Mouse (Mus musculus) lung, adult 2 months (tissue): ENCODE measurements around the gene Cass4.

Experiments
- CTCF ChIP-seq: fragments of 200-500 bp; IDR thresholded peaks from 2 replicates; pipeline ENCODE4 v1.5.1; 2011; ENCODE audit warnings: mild to moderate bottlenecking, low read length, control low read depth; ENCODE audit not compliant: insufficient read depth
- POLR2A ChIP-seq: fragments of 200-500 bp; IDR thresholded peaks from 2 replicates; pipeline ENCODE4 v1.6.1; 2011; ENCODE audit warnings: low read depth, mild to moderate bottlenecking, control low read depth, low read length, borderline replicate concordance; ENCODE audit errors: extremely low read depth

DNA sequence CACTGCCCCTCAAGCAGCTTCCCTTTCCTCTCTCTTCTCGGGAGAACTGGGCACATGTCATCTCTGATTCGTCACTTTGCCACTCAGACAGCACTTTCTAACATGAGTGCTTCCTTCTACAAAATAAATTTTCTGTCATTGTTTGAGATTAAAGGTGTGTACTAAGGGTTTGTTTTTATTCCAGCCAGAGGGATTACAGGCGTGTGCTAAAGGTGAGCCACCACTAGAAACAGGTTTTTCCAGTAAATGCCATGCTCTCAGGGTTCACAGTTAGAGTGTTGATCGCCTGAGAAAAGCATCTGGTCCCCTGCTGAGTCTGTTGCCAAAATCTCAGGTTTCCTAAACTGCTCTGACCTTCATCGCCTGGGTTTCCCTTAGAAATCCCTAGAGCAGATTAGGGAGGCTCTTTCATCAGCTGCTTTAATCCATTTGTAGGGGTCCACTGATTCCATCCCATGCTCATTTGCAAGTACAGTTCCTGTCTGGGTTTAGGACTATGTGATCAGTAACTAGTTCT, 16.5 kb upstream of the Cass4 start:
- no peak for TF ChIP-seq CTCF
- no peak for TF ChIP-seq POLR2A
